Mouse (Mus musculus) small intestine, adult 2 months (tissue): Measurements from ENCODE around the gene Cntnap2.

Experiments
- CTCF ChIP-seq: fragments of 200-500 bp; IDR thresholded peaks from 2 replicates; pipeline ENCODE4 v1.5.1; 2012; ENCODE audit warnings: low read depth, mild to moderate bottlenecking, control low read depth, inconsistent platforms, low read length, moderate library complexity, mixed read lengths; ENCODE audit not compliant: insufficient replicate concordance, insufficient read length; ENCODE audit errors: extremely low read depth
- POLR2A ChIP-seq: fragments of 200-500 bp; IDR thresholded peaks from 2 replicates; pipeline ENCODE4 v1.6.1; 2012; ENCODE audit warnings: low read depth, mild to moderate bottlenecking, control low read depth, inconsistent platforms, low read length, moderate library complexity

- TF ChIP-seq POLR2A (no peak), CTCF (no peak)
Measured at GRCm38 (mm10) chr6:45988051-45988450, 928.9 kb downstream of the Cntnap2 start.
